Mouse (Mus musculus) C2C12 (cell line): Measurements from ENCODE around the gene Tada3. TPM values are rescaled to one million over a fixed set of nuclear protein-coding genes. Genes with fewer than 3 reads are reported as not detected.

Source experiments
- H3K27me3 ChIP-seq: one replicate; pipeline ENCODE4 v1.6.1; 2011; ENCODE audit not compliant: control insufficient read depth, insufficient read depth, insufficient read length
- H3K36me3 ChIP-seq: one replicate; pipeline ENCODE4 v1.6.1; 2011; ENCODE audit not compliant: control insufficient read depth, insufficient read depth
- H3K4me3 ChIP-seq: one replicate; pipeline ENCODE4 v1.5.1; 2011; ENCODE audit warnings: mild to moderate bottlenecking, control low read depth; ENCODE audit not compliant: poor library complexity, insufficient read depth, severe bottlenecking
- H3K79me2 ChIP-seq: one replicate; pipeline ENCODE4 v1.6.1; 2011; ENCODE audit not compliant: control insufficient read depth, insufficient read depth
- H3K79me3 ChIP-seq: one replicate; pipeline ENCODE4 v1.6.1; 2011; ENCODE audit warnings: low read depth, control low read depth
- H3ac ChIP-seq: one replicate; pipeline ENCODE3; 2011; ENCODE audit warnings: low read depth; ENCODE audit not compliant: control insufficient read depth, insufficient read length
- CEBPB ChIP-seq: IDR thresholded peaks from one replicate; pipeline ENCODE4 v1.6.1; 2011; ENCODE audit warnings: low read depth, mild to moderate bottlenecking, control low read depth, moderate library complexity
- CTCF ChIP-seq: IDR thresholded peaks from one replicate; pipeline ENCODE4 v1.5.1; 2011; ENCODE audit not compliant: control insufficient read depth, insufficient read depth, insufficient read length
- FOSL1 ChIP-seq: IDR thresholded peaks from one replicate; pipeline ENCODE4 v1.8.0; 2011; ENCODE audit warnings: mild to moderate bottlenecking, low read length; ENCODE audit not compliant: poor library complexity, insufficient read depth, severe bottlenecking
- MAX ChIP-seq: IDR thresholded peaks from one replicate; pipeline ENCODE4 v1.6.1; 2011; ENCODE audit warnings: mild to moderate bottlenecking, control low read depth
- MYOD1 ChIP-seq: IDR thresholded peaks from one replicate; pipeline ENCODE4 v1.6.1; 2011; ENCODE audit warnings: low read depth; ENCODE audit not compliant: control insufficient read depth, insufficient read length
- MYOG ChIP-seq: IDR thresholded peaks from one replicate; pipeline ENCODE4 v1.6.1; 2011; ENCODE audit not compliant: control insufficient read depth, insufficient read length; ENCODE audit errors: extremely low read depth
- USF1 ChIP-seq: IDR thresholded peaks from one replicate; pipeline ENCODE4 v1.6.1; 2011; ENCODE audit warnings: low read depth, mild to moderate bottlenecking, control low read depth, moderate library complexity
- polyA plus RNA-seq: library from polyadenylated mRNA; unstranded; fragments of >200 nt; fragmentation: generic; extraction: Trizol; gene quantifications from one replicate; pipeline ENCODE4 v1.2.1, GENCODE M21; 2012; ENCODE audit warnings: missing spikeins

The Tada3 gene
- polyA plus RNA-seq, 1 experiment, result 31.7 TPM

DNA sequence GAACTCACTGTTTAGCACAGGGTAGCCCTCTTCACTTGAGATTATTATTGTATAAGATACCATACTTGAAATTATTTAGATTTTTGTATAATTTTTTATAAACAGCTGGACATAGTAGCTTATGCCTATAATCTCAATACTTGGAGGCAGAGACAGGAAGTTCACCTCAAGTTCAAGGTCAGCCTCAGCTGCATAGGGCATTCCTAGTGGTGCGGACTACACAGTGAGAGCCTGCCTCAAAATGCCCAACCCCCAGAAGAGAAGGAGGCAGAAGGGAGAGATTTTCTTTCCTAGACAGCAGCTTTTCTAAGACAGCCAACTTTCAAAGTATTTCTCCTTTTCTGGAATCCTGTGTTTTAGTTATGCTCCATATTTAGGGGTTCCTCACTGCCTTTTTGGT lies 26.5 kb downstream of the Tada3 start:
- TF ChIP-seq USF1 (no peak), CTCF (no peak), MYOD1 (no peak), FOSL1 (no peak), MYOG (no peak), MAX (no peak), CEBPB (no peak)
- Histone ChIP-seq H3ac (no peak overlapping the region), H3K79me2 (no peaks in the 10 kb centered on the region), H3K27me3 (no peaks in the 10 kb centered on the region), H3K79me3 (no peaks in the 10 kb centered on the region), H3K36me3 (no peaks in the 10 kb centered on the region), H3K4me3 (no peak overlapping the region)

DNA sequence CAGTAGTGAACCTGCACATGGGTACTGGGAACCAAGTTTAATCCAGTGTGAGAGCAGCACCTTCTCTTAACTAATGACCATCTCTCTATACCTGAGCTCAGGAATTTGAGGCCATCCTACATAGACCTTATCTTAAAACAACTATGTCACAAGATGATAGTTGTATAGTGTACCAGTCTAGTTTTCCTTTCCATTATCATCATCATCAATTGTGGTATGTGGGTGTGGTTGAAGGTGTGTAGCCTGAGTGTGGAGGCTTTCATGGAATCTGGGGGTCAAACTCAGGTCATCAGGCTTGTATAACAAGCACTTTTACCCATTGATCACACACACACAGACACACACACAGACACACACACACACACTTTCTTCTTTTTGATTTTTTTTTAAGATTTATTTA lies 27.1 kb downstream of the Tada3 start:
- TF ChIP-seq FOSL1, result no peak
- TF ChIP-seq MAX, result no peak
- no peak for TF ChIP-seq MYOG
- TF ChIP-seq CTCF, result no peak
- no peak for TF ChIP-seq USF1
- no peak for TF ChIP-seq CEBPB
- TF ChIP-seq MYOD1, result no peak
- Histone ChIP-seq H3K36me3 (no peaks in the 10 kb centered on the region), H3K79me3 (no peaks in the 10 kb centered on the region), H3K27me3 (no peaks in the 10 kb centered on the region), H3ac (no peak overlapping the region), H3K79me2 (no peaks in the 10 kb centered on the region), H3K4me3 (no peak overlapping the region)

DNA sequence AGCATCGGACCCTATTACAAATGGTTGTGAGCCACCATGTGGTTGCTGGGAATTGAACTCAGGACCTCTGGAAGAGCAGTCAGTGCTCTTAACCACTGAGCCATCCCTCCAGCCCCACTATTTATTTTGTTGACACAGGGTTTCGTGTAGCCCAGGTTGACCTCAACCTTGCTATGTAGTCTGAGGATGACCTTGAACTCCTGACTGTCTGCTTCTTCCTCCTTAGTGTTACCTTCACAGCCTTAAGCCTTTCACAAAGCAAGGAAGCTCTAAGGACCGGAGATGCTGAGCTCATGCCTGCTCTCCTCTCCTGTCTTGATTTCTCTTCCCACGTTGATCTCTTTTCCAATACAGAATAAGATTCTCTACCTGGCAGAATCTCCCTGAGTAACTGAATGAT lies 30.8 kb downstream of the Tada3 start:
- H3ac ChIP-seq, result no peak overlapping the region

DNA sequence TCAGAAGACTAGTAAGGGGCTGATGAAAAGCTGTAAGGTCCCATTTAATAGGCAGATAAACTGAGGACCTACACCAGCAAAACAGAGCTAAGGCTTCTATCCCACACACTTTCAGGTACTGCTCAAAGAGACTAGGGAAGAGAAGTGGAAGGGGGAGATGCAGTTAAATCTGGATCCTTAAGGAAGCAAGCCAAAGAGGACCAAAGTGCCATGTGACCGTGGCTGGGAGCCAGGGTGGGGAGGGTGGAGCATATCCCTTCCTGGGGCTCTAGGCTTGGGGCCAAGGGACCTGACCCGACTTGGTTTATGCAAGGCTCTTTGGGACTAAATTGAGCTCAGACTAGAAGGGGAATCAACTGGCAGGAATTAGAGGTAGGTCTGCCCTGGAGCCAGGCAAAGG lies 33.4 kb downstream of the Tada3 start:
- no peak overlapping the region for H3K4me3 ChIP-seq

More for the DNA sequence above, 30.8 kb downstream of the Tada3 start:
- H3K27me3 ChIP-seq, result no peaks in the 10 kb centered on the region
- H3K4me3 ChIP-seq, result no peak overlapping the region
- H3K79me2 ChIP-seq, result peaks cover 7% of the 10 kb centered on the region
- H3K79me3 ChIP-seq, result no peaks in the 10 kb centered on the region
- TF ChIP-seq USF1 (no peak), MAX (no peak), FOSL1 (no peak), MYOD1 (no peak), CTCF (no peak), MYOG (no peak), CEBPB (no peak)
- no peaks in the 10 kb centered on the region for H3K36me3 ChIP-seq

DNA sequence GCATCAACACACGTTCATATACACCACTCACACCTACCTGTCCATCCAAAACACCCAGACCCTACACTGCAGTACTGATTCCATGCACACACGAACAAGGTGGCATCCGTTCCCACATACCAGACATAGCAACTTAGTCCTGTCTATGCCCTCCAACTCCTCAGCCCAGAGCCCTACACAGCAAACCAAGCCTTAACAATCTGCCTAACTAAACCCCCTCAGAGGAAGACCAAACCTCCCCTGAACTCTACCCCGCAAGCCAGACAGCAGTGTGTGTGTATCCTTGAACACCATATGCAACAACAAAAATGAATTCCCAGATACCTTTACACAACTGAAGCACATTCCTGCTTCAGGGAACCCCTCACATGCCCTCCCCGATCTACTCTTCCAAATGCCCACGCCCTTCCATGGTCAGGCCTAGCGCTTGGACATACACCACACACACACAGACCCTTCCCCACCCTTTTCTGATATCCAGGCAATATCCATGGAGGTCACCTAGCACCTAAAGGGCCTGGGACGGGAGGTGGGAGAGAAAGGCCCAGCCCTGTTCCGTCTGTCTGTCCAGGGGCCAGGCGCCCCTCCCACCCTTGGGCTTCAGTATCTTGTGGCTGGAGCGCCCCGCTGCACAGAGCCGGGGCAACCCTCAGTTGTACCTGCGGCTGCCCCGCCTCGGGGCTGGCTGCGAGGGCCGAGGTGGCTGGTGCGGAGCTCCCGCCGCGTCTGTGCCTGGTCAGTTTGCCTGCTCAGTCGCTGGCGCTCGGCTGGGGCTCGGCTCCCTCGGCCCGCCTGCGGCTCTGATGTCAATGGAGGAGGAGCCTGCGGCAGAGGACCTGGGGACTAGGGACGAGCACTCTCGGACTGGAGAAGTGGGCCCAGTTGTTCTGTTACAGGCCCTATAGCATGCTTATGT lies 34.2 kb downstream of the Tada3 start, which contains the start of gene Camk1:
Camk1 (minus strand) TSS at position 808 of the 916 bp plus-strand sequence.
- no peak for TF ChIP-seq FOSL1
- TF ChIP-seq CTCF, result no peak
- TF ChIP-seq CEBPB, result no peak
- no peak for TF ChIP-seq USF1
- TF ChIP-seq MAX, result no peak
- no peak for TF ChIP-seq MYOD1
- no peak for TF ChIP-seq MYOG
- Histone ChIP-seq H3K36me3 (peaks cover 7% of the 10 kb centered on the region), H3K79me3 (no peaks in the 10 kb centered on the region), H3K4me3 (peak within 1 kb of the TSS; percentile 40), H3K79me2 (peaks cover 7% of the 10 kb centered on the region), H3K27me3 (no peaks in the 10 kb centered on the region), H3ac (peak within 1 kb of the TSS; percentile 73)

More for the DNA sequence above, 33.4 kb downstream of the Tada3 start:
- TF ChIP-seq CTCF, result no peak
- no peak for TF ChIP-seq MAX
- TF ChIP-seq MYOD1, result no peak
- peak; percentile 59 for TF ChIP-seq USF1
- H3K27me3 ChIP-seq, result no peaks in the 10 kb centered on the region
- peaks cover 7% of the 10 kb centered on the region for H3K79me2 ChIP-seq
- H3ac ChIP-seq, result no peak overlapping the region
- peaks cover 4% of the 10 kb centered on the region for H3K36me3 ChIP-seq
- H3K79me3 ChIP-seq, result no peaks in the 10 kb centered on the region
